Mouse (Mus musculus): ENCODE results near the gene D430041D05Rik.

Gene D430041D05Rik

DNA sequence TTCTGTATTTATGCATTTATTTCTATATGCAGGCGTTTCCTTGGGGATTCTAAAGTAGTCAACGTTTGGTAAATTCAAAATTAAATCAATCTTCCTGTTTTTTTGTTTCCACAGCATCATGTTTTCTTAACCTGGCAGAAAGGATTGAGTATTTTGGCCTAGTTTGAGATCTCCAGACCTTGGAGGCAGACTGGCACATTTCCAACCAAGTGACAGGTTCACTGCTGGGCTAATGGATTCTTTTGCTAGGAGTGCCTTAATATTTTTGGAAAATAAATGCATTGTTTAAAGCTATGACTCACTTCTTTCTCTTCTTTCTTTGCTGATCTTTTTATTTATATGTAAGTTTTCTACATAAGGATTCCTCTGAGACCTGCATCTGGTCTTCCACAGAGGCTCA lies 222.0 kb downstream of the D430041D05Rik start:
- DNase-seq, result no peak

DNA sequence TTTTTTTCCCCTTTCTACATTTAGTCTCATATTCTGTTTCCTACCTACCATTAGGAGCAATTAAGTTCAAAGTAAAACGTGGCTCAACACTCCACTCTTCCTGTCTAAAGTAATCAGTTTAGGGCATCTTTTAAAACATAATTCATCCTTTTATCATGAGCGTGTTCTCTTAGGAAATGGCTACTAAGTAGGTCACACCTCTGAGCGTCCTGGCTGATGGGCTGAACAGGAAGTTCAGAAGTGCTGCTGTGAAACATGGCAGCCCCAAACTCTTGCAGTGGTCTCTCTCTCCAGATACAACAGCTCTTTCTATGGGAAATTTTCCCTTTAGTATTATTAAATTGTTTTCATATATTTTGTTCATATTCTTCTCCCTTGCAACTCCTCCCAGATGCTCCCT lies 223.7 kb downstream of the D430041D05Rik start:
- DNase-seq, result no peak

DNA sequence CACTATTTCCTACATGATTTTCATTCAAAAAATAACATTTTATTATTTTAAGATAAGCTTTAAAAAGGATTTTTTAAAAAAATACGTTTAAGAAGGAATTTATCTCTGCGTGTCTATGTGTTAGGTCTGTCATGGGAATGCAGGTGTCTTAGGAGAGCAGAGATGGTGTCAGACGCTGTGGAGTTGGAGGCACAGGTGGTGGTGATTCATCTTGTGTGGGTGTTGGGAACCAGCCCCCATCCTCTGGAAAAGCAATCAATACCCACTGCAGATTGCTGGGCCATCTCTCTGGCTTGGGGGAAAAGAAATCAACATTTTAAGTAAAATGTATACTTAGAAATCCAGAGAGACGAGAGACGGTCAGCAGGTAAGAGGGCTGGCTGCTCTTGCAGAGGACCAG lies 225.2 kb downstream of the D430041D05Rik start:
- no peak for DNase-seq

DNA sequence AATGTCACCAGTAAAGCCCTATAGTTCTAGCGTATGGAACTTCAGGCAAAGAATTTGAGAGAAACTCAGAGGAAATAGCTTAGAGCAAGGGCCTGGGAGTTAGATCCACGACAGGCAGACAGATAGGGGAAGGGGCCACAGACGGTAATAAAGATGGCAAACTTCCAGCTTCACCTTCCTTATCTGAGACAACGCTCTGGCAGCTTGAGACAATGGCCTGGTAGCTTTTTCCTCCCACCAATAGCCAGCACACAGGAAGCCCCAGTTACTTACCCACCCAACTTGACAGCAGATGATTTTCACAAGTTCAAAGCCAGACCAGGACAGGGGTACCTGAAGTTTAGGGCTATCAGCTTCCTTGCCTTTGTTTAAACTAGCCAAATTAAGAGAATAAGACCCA lies 226.5 kb downstream of the D430041D05Rik start:
- no peak for DNase-seq

DNA sequence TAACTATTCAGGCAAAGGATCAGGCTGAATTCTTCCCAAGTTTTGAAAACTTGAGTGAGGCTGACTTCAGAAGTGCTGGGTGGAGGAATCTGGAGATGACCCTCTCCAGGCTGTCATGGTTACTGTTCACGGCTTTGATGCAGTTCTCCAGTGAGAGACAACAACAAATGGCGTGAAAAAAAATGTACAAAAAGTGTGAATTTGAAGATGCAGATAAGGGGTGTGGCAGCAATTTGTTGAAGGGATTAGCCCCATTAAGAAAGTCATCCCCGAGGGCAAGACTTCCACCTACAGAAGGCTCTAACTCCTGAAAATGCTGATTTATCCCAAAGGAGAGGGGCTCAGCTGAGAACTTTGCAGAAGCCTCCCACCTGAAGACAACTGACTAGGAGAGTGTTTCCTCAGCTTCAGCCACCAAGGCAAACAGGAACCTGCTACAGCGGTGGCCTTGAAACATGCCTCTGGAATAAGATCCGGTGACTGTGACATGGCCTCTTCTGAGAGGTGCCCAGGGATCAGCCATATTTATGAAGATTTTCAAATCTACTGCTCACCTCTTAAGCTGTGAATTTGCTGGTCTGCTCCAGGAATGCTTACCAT lies 227.5 kb downstream of the D430041D05Rik start:
- no peak for DNase-seq

DNA sequence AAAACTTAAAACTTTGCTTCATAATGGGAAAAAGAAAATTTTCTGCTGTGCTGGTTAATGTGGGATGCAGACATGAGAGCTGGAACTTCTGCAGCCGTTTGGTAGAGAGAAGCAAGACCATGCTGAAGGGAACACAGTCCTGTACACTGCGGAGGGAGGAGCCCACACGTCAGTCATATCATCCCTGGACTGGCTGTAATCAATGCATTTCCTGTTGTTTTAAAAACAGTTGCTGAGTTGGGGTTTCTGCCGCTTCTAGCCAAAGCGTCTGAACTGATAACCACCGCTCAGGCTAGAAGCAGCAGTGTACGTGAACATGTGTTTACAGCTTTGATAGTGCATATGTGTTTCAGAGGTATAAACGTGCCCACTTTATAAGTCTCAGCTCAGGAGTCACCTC lies 231.2 kb downstream of the D430041D05Rik start:
- DNase-seq, result no peak

DNA sequence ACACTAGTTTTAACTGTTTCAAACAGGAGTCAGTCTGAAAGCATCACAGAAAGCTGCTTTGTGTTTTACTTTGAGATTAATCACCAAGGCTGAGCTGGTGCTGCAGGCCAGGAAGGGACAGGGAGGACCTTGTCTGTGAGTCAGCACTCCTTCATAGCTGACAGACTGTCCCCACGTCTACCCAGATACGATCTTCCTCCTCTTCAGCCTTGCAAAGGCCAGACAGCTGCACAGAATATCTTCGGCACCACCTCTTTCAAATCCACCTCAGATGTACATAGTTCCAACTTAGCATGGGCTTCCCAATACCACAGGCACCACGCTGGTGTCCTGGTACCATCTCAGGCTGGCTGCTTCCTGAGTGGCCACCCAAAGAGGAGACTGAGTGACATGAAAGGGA lies 232.6 kb downstream of the D430041D05Rik start:
- DNase-seq, result no peak

- DNase-seq, result peak; percentile 74
Observed at GRCm38 (mm10) chr2:104176979-104177704, 233.7 kb downstream of the D430041D05Rik start.

DNA sequence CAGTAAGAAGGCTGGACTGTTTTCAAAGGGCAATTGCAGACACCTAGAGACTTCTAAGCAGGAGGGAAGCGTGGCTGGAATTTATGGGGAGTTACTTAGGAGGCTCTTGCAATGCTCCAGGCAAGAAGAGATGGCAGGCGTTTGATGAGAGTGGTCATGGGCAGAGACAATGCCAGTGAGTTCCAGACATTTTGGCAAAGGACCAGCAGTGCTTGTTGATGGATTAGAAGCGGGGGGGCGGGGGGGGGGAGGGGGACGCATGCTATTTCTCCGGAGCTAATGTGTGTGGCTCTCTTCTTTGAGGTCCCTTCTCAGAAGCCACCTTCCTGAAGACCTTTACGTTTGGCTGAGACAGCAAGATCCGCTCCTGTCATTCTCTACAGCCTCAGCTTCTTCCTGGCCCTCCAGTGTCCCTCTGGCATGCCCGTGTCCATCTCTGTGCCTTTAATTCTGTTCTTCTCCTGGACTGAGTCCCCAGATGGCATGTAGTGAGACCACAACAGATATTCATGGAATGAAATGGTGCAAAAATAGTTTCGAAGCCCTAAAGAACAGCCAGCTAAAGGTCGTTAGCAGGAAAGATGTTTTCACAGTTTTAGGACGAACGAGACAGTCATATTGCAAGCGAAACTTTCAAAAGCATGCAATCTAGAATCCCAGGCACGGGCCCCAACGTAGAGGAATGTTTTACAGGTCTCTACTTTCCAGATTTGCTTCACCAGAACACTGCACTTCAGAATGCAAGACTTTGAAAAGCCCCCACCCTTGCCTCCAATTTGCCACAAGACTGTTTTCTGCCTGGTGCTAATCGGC lies 234.4 kb downstream of the D430041D05Rik start:
- DNase-seq, result no peak

GRCm38 (mm10) chr2:104175476-104176165 lies 235.2 kb downstream of the D430041D05Rik start:
- no peak for DNase-seq

DNA sequence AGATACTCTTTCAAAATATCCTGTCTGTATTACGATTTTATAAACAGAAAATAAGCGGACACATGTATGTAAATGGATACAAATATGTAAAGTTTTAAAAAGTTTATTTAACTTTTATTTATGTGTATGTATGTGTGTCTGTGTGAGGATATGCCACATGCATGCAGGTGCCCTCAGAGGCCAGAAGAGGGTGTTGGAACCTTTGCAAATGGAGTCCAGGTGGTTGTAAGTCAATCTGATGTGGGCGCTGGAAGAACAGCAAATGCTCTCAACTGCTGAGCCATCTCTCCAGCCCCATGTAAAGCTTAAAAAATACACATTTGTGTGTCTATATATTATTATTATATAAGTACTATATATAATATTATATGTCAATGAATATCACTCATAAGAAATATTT lies 237.4 kb downstream of the D430041D05Rik start:
- no peak for DNase-seq

GRCm38 (mm10) chr2:104172695-104173348 lies 238.0 kb downstream of the D430041D05Rik start:
- no peak for DNase-seq

GRCm38 (mm10) chr2:104168186-104168896 lies 242.5 kb downstream of the D430041D05Rik start:
- no peak for DNase-seq

DNA sequence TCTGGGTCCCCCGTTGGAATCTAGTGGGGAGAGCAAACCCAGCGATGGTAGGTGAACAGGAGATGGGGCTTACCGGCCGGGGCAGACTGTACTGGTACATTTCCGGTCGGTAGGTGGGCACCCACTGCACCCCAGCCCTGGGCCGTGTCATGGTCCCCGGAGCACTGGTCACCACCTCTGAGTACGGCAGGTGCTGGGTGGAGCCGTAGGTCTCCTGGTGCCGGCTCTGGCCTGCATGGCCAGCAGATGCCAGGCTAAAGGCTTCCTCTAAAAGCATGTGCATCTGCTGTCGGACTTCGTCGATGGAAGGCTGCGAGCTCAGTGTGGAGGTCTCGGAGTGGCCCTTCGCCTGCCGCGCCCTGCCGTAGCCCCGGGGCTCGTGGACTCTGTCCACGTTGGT lies 243.0 kb downstream of the D430041D05Rik start:
- no peak for DNase-seq

- DNase-seq, result no peak
Observed at GRCm38 (mm10) chr2:104165631-104166030, 245.2 kb downstream of the D430041D05Rik start.

DNA sequence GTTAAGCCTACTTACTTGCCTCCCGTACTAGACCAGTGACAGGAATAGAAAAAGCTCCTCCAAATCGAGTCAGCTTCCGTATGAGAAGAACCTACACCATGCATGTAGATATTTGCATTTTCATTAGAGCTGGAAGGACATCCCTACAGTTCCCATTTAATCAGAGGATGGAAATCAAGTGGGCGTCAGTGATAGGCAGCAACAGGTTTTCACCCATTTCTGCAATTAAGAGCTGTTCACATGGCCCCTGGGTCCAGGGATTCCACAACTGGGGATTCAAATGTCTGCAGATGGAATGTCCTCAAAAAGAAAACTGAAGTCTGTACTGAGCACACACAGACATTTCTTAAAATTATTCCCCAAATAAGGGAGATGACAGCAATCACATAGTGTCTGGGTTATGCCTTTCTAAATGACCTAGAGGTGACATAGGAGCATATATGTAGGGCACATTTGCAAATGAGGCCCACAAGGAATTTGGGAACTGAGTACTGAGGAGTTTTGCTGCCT lies 246.8 kb downstream of the D430041D05Rik start:
- DNase-seq, result no peak

GRCm38 (mm10) chr2:104163418-104163817 lies 247.4 kb downstream of the D430041D05Rik start:
- DNase-seq, result no peak

- DNase-seq, result no peak
Observed at GRCm38 (mm10) chr2:104157831-104158230, 253.0 kb downstream of the D430041D05Rik start.

DNA sequence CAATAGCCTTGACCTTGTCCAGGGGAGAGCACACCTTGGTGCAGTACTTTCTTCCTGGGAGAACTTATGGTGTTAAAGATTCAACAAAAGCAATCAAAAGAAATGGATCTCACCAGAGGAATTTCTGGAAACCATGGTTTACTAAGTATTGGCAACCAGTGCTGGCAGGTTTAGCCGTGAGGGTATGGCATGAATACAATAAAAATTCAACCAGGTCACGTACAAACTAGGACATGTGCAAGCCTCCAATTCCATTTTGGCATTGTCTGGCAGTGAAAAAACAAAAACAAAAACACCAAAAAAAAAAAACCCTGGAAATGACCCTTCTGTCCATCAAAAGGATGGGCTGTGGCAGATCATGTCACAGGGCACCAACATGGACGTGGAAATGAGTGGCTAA lies 256.9 kb downstream of the D430041D05Rik start:
- no peak for DNase-seq

GRCm38 (mm10) chr2:104153345-104153744 lies 257.5 kb downstream of the D430041D05Rik start:
- no peak for DNase-seq

- DNase-seq, result no peak
Observed at GRCm38 (mm10) chr2:104150608-104151397, 260.0 kb downstream of the D430041D05Rik start.

Data from right cerebral cortex, postnatal 25 days (tissue).